Mouse (Mus musculus) heart, embryonic 13.5 days (tissue): Measurements from ENCODE around the gene Gm13420. TPM values are rescaled to one million over a fixed set of nuclear protein-coding genes. Genes with fewer than 3 reads are reported as not detected.

Source experiments
- ATAC-seq: fragments of 200-750 bp; cut with Nextera tagmentation; 2 replicates; pipeline ENCODE4 v1.8.0; 2017; ENCODE audit warnings: moderate TSS enrichment; ENCODE audit not compliant: insufficient number of reproducible peaks, low FRiP score, low TSS enrichment; ENCODE audit errors: extremely low read depth
- H3K27ac ChIP-seq: fragments of 300-500 bp; sonication (generic); replicated peaks from 2 replicates; pipeline ENCODE4 v1.5.1; 2015; ENCODE audit warnings: moderate library complexity, mild to moderate bottlenecking, inconsistent platforms
- H3K27me3 ChIP-seq: fragments of 300-500 bp; sonication (generic); replicated peaks from 2 replicates; pipeline ENCODE4 v1.6.1; 2015; ENCODE audit warnings: mild to moderate bottlenecking, inconsistent platforms
- H3K36me3 ChIP-seq: fragments of 300-500 bp; sonication (generic); 2 replicates; pipeline ENCODE4 v1.6.1; 2015; ENCODE audit warnings: mild to moderate bottlenecking, inconsistent platforms
- H3K4me1 ChIP-seq: fragments of 300-500 bp; sonication (generic); 2 replicates; pipeline ENCODE4 v1.6.1; 2015; ENCODE audit warnings: inconsistent platforms
- H3K4me2 ChIP-seq: fragments of 300-500 bp; sonication (generic); 2 replicates; pipeline ENCODE4 v1.6.1; 2015; ENCODE audit warnings: inconsistent platforms, mild to moderate bottlenecking, moderate library complexity
- H3K4me3 ChIP-seq: fragments of 300-500 bp; sonication (generic); 2 replicates; pipeline ENCODE4 v1.5.1; 2015; ENCODE audit warnings: moderate library complexity, mild to moderate bottlenecking, inconsistent platforms
- H3K9ac ChIP-seq: fragments of 300-500 bp; sonication (generic); 2 replicates; pipeline ENCODE4 v1.6.1; 2015; ENCODE audit warnings: inconsistent platforms, mild to moderate bottlenecking, moderate library complexity
- H3K9me3 ChIP-seq: fragments of 300-500 bp; sonication (generic); 2 replicates; pipeline ENCODE4 v1.6.1; 2016; ENCODE audit warnings: inconsistent platforms
- WGBS: fragments of 180-500 bp; shearing (Covaris S2); methylation state at CpG from one replicate; pipeline ENCODE4 v1.1.7; 2015; ENCODE audit warnings: mixed read lengths; 5-methylcytosine and 5-hydroxymethylcytosine counted together
- polyA plus RNA-seq: library from polyadenylated mRNA; unstranded; fragments of >200 nt; fragmentation: Nextera tagmentation; extraction: Ambion mirVana; gene quantifications from 2 replicates; pipeline ENCODE4 v1.2.1, GENCODE M21; 2015

Gm13420 gene
- polyA plus RNA-seq, 1 experiment from 2014 or later, result not detected

- H3K27ac ChIP-seq, result peak overlapping the region; percentile 72
- WGBS, result 72% methylated on average over 12 of the region's 12 CpGs
- H3K4me2 ChIP-seq, result no peak overlapping the region
- H3K27me3 ChIP-seq, result no peaks in the 10 kb centered on the region
- H3K4me1 ChIP-seq, result peaks cover 12% of the 10 kb centered on the region
- H3K36me3 ChIP-seq, result peaks cover 81% of the 10 kb centered on the region
- peak overlapping the region; percentile 41 for H3K9ac ChIP-seq
- ATAC-seq, result no peak
- no peak overlapping the region for H3K4me3 ChIP-seq
- no peaks in the 10 kb centered on the region for H3K9me3 ChIP-seq
Observed at GRCm38 (mm10) chr2:29737209-29737925, 14.1 kb downstream of the Gm13420 start.

- peaks cover 12% of the 10 kb centered on the region for H3K4me1 ChIP-seq
- no peaks in the 10 kb centered on the region for H3K27me3 ChIP-seq
- no peak for ATAC-seq
- H3K27ac ChIP-seq, result no peak overlapping the region
- WGBS, result 87% methylated on average over 12 of the region's 12 CpGs
- no peak overlapping the region for H3K4me3 ChIP-seq
- H3K36me3 ChIP-seq, result peaks cover 94% of the 10 kb centered on the region
- H3K4me2 ChIP-seq, result no peak overlapping the region
- H3K9ac ChIP-seq, result no peak overlapping the region
- H3K9me3 ChIP-seq, result no peaks in the 10 kb centered on the region
Observed at GRCm38 (mm10) chr2:29735708-29736107, 15.8 kb downstream of the Gm13420 start.

- Histone ChIP-seq H3K36me3 (peaks cover 94% of the 10 kb centered on the region), H3K4me3 (no peak overlapping the region), H3K4me1 (peaks cover 12% of the 10 kb centered on the region), H3K4me2 (no peak overlapping the region), H3K9me3 (no peaks in the 10 kb centered on the region), H3K9ac (no peak overlapping the region), H3K27me3 (no peaks in the 10 kb centered on the region), H3K27ac (no peak overlapping the region)
- no peak for ATAC-seq
- 89% methylated on average over 5 of the region's 5 CpGs for WGBS
Observed at GRCm38 (mm10) chr2:29733348-29733747, 18.1 kb downstream of the Gm13420 start.

GRCm38 (mm10) chr2:29732559-29732958 is 18.9 kb downstream of the Gm13420 start:
- Histone ChIP-seq H3K27ac (no peak overlapping the region), H3K36me3 (peaks cover 94% of the 10 kb centered on the region), H3K4me1 (peaks cover 8% of the 10 kb centered on the region), H3K27me3 (no peaks in the 10 kb centered on the region), H3K4me2 (no peak overlapping the region), H3K9ac (no peak overlapping the region), H3K9me3 (no peaks in the 10 kb centered on the region), H3K4me3 (no peak overlapping the region)
- 76% methylated on average over 10 of the region's 10 CpGs for WGBS
- ATAC-seq, result no peak

- H3K4me2 ChIP-seq, result no peak overlapping the region
- no peaks in the 10 kb centered on the region; the same call in 1 of the 2 replicates for H3K4me1 ChIP-seq
- ATAC-seq, result no peak
- H3K27me3 ChIP-seq, result no peaks in the 10 kb centered on the region
- H3K9ac ChIP-seq, result no peak overlapping the region
- H3K36me3 ChIP-seq, result peaks cover 94% of the 10 kb centered on the region
- no peak overlapping the region for H3K4me3 ChIP-seq
- no peaks in the 10 kb centered on the region for H3K9me3 ChIP-seq
- WGBS, result 52% methylated on average over 3 of the region's 3 CpGs
- H3K27ac ChIP-seq, result no peak overlapping the region
Observed at GRCm38 (mm10) chr2:29731545-29731944, 19.9 kb downstream of the Gm13420 start.

- Histone ChIP-seq H3K36me3 (peaks cover 95% of the 10 kb centered on the region), H3K27ac (no peak overlapping the region), H3K9me3 (no peaks in the 10 kb centered on the region), H3K4me3 (no peak overlapping the region), H3K4me1 (no peaks in the 10 kb centered on the region; the same call in 1 of the 2 replicates), H3K4me2 (no peak overlapping the region), H3K27me3 (no peaks in the 10 kb centered on the region), H3K9ac (no peak overlapping the region)
- ATAC-seq, result no peak
- WGBS, result 47% methylated on average over 2 of the region's 2 CpGs
Observed at GRCm38 (mm10) chr2:29729500-29729899, 22.0 kb downstream of the Gm13420 start.

- Histone ChIP-seq H3K36me3 (peaks cover 99% of the 10 kb centered on the region), H3K4me2 (no peak overlapping the region), H3K9ac (no peak overlapping the region), H3K27ac (no peak overlapping the region), H3K27me3 (no peaks in the 10 kb centered on the region), H3K4me1 (peaks cover 18% of the 10 kb centered on the region), H3K9me3 (no peaks in the 10 kb centered on the region), H3K4me3 (no peak overlapping the region)
- ATAC-seq, result no peak
- 66% methylated on average over 5 of the region's 5 CpGs for WGBS
Observed at GRCm38 (mm10) chr2:29724664-29725365, 26.7 kb downstream of the Gm13420 start.

GRCm38 (mm10) chr2:29723132-29723531 is 28.4 kb downstream of the Gm13420 start:
- Histone ChIP-seq H3K9me3 (no peaks in the 10 kb centered on the region), H3K36me3 (peaks cover 96% of the 10 kb centered on the region), H3K27me3 (no peaks in the 10 kb centered on the region), H3K27ac (no peak overlapping the region), H3K9ac (no peak overlapping the region), H3K4me2 (no peak overlapping the region), H3K4me3 (no peak overlapping the region), H3K4me1 (peaks cover 27% of the 10 kb centered on the region)
- 70% methylated on average over 3 of the region's 3 CpGs for WGBS
- no peak for ATAC-seq

GRCm38 (mm10) chr2:29718581-29718980 is 32.9 kb downstream of the Gm13420 start:
- 65% methylated on average over 5 of the region's 5 CpGs for WGBS
- Histone ChIP-seq H3K27ac (no peak overlapping the region), H3K9ac (no peak overlapping the region), H3K4me3 (no peak overlapping the region), H3K4me2 (no peak overlapping the region), H3K4me1 (peaks cover 70% of the 10 kb centered on the region), H3K9me3 (no peaks in the 10 kb centered on the region), H3K27me3 (no peaks in the 10 kb centered on the region), H3K36me3 (peaks cover 74% of the 10 kb centered on the region)
- ATAC-seq, result no peak

- Histone ChIP-seq H3K4me1 (peaks cover 77% of the 10 kb centered on the region), H3K9ac (no peak overlapping the region), H3K4me3 (no peak overlapping the region)
Observed at GRCm38 (mm10) chr2:29716691-29717090, 34.8 kb downstream of the Gm13420 start.

GRCm38 (mm10) chr2:29716143-29716542 is 35.3 kb downstream of the Gm13420 start:
- H3K27ac ChIP-seq, result peak overlapping the region; percentile 95
- peak overlapping the region; percentile 57 for H3K4me2 ChIP-seq
- no peak overlapping the region for H3K4me3 ChIP-seq
- H3K9ac ChIP-seq, result peak overlapping the region; percentile 58
- H3K36me3 ChIP-seq, result peaks cover 67% of the 10 kb centered on the region
- 14% methylated on average over 7 of the region's 7 CpGs for WGBS
- no peaks in the 10 kb centered on the region for H3K9me3 ChIP-seq
- H3K27me3 ChIP-seq, result no peaks in the 10 kb centered on the region
- ATAC-seq, result no peak
- peaks cover 82% of the 10 kb centered on the region for H3K4me1 ChIP-seq

More at GRCm38 (mm10) chr2:29716691-29717090, 34.8 kb downstream of the Gm13420 start:
- Histone ChIP-seq H3K9me3 (no peaks in the 10 kb centered on the region), H3K27ac (peak overlapping the region; percentile 95), H3K4me2 (peak overlapping the region; percentile 57), H3K36me3 (peaks cover 68% of the 10 kb centered on the region), H3K27me3 (no peaks in the 10 kb centered on the region)
- peak; percentile 82 for ATAC-seq
- 7% methylated on average over 6 of the region's 6 CpGs for WGBS
